Mouse (Mus musculus): Measurements from ENCODE around the gene Ube3c. TPM values are rescaled to one million over a fixed set of nuclear protein-coding genes. Genes with fewer than 3 reads are reported as not detected.

The Ube3c gene
- polyA plus RNA-seq, 1 experiment from 2014 or later: 29.9 TPM

DNA sequence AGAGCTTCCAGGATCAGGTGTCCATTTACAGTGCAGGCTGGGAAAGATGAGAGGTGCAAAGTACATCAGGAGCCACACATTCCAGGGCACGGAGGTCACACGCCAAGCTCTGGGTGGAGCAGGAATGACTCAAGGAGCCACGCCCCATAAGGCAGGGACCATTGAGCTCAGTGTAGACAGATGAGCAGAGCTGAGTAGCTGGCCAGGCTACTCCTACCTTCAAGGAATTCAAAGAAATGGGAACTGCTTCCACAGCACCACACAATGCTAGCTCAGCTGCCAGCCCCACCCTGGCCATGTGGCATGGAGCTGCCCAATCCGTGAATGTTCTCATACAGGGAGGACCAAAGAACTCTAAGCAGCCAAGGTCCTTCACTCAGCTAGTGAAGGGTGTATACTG lies 129.5 kb downstream of the Ube3c start:
- Histone ChIP-seq H3K4me1 (ENCODE audit: control insufficient read depth, insufficient read depth, low read length) (no peaks in the 10 kb centered on the region), H3K9ac (ENCODE audit: low read depth, low read length) (no peak overlapping the region), H3K9me3 (replicated peaks; ENCODE audit: control insufficient read depth, low read length) (no peaks in the 10 kb centered on the region), H3K27me3 (ENCODE audit: control insufficient read depth, insufficient read depth, low read length) (no peaks in the 10 kb centered on the region), H3K36me3 (ENCODE audit: control insufficient read depth, insufficient read depth, low read length) (no peaks in the 10 kb centered on the region), H3K4me2 (no peak overlapping the region), H3K27ac (ENCODE audit: low read depth, low read length) (no peak overlapping the region), H3K4me3 (ENCODE audit: low read depth, low read length) (no peak overlapping the region)
- 81% methylated on average over 4 of the region's 4 CpGs for WGBS (ENCODE audit: insufficient replicate concordance)
- no peak for ATAC-seq (replicated peaks; ENCODE audit: insufficient number of reproducible peaks, low FRiP score, low TSS enrichment)

GRCm38 (mm10) chr5:29699520-29700202 lies 130.6 kb downstream of the Ube3c start:
- Histone ChIP-seq H3K27me3 (ENCODE audit: control insufficient read depth, insufficient read depth, low read length) (no peaks in the 10 kb centered on the region), H3K9ac (ENCODE audit: low read depth, low read length) (no peak overlapping the region), H3K4me3 (ENCODE audit: low read depth, low read length) (no peak overlapping the region), H3K36me3 (ENCODE audit: control insufficient read depth, insufficient read depth, low read length) (no peaks in the 10 kb centered on the region), H3K27ac (ENCODE audit: low read depth, low read length) (no peak overlapping the region), H3K4me1 (ENCODE audit: control insufficient read depth, insufficient read depth, low read length) (no peaks in the 10 kb centered on the region), H3K9me3 (replicated peaks; ENCODE audit: control insufficient read depth, low read length) (no peaks in the 10 kb centered on the region), H3K4me2 (no peak overlapping the region)
- 77% methylated on average over 2 of the region's 2 CpGs for WGBS (ENCODE audit: insufficient replicate concordance)
- no peak for ATAC-seq (replicated peaks; ENCODE audit: insufficient number of reproducible peaks, low FRiP score, low TSS enrichment)

GRCm38 (mm10) chr5:29707241-29707640 lies 138.2 kb downstream of the Ube3c start:
- no peak overlapping the region for H3K9ac ChIP-seq (ENCODE audit: low read depth, low read length)
- no peak overlapping the region for H3K4me3 ChIP-seq (ENCODE audit: low read depth, low read length)
- H3K27ac ChIP-seq (ENCODE audit: low read depth, low read length): no peak overlapping the region
- no peaks in the 10 kb centered on the region for H3K36me3 ChIP-seq (ENCODE audit: control insufficient read depth, insufficient read depth, low read length)
- ATAC-seq (replicated peaks; ENCODE audit: insufficient number of reproducible peaks, low FRiP score, low TSS enrichment): no peak
- H3K9me3 ChIP-seq (replicated peaks; ENCODE audit: control insufficient read depth, low read length): no peaks in the 10 kb centered on the region
- H3K4me1 ChIP-seq (ENCODE audit: control insufficient read depth, insufficient read depth, low read length): no peaks in the 10 kb centered on the region
- H3K4me2 ChIP-seq: no peak overlapping the region
- 79% methylated on average over 4 of the region's 4 CpGs for WGBS (ENCODE audit: insufficient replicate concordance)
- no peaks in the 10 kb centered on the region for H3K27me3 ChIP-seq (ENCODE audit: control insufficient read depth, insufficient read depth, low read length)

DNA sequence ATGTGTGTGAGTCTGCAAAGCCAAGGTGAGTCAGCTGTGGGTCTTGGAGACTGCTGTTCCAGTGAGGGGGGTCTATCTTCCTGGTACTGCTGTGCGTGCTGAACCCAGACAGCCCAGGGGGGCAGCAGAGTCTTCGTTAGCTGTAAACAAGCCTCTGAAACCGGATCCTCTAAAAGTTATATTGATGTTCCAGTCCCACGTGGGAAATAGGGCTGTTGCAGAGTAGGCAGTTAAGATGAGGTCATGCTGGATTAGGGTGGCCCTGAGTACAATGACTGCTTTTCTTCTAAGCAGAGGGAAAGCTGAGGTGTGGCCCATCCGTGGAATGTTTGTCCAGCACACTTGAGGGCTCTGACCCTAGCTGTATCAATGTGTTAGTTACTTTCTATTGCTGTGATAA lies 139.2 kb downstream of the Ube3c start:
- no peaks in the 10 kb centered on the region for H3K27me3 ChIP-seq (ENCODE audit: control insufficient read depth, insufficient read depth, low read length)
- H3K4me3 ChIP-seq (ENCODE audit: low read depth, low read length): no peak overlapping the region
- H3K9me3 ChIP-seq (replicated peaks; ENCODE audit: control insufficient read depth, low read length): no peaks in the 10 kb centered on the region
- WGBS (ENCODE audit: insufficient replicate concordance): 22% methylated on average over 5 of the region's 5 CpGs
- H3K4me2 ChIP-seq: no peak overlapping the region
- H3K36me3 ChIP-seq (ENCODE audit: control insufficient read depth, insufficient read depth, low read length): no peaks in the 10 kb centered on the region
- no peak overlapping the region for H3K9ac ChIP-seq (ENCODE audit: low read depth, low read length)
- H3K27ac ChIP-seq (ENCODE audit: low read depth, low read length): no peak overlapping the region
- ATAC-seq (replicated peaks; ENCODE audit: insufficient number of reproducible peaks, low FRiP score, low TSS enrichment): no peak
- no peaks in the 10 kb centered on the region for H3K4me1 ChIP-seq (ENCODE audit: control insufficient read depth, insufficient read depth, low read length)

DNA sequence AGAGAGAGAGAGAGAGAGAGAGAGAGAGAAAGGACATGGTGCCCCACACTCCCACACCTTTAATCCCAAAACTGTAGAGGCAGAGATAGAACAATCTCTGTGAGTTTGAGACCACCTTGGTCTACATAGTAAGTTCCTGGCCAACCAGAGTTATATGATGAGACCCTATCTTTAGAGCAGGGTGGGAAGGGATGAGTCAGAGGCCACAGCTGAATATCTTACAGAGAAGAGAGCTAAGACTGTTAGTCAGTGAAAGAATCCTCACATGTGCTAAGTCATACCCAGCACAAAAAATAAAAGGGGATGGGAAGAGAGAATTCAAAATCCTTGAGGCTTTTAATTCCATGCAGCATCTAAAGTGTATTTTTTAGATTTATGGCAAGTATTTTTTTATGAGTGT lies 142.6 kb downstream of the Ube3c start:
- no peaks in the 10 kb centered on the region for H3K4me1 ChIP-seq (ENCODE audit: control insufficient read depth, insufficient read depth, low read length)
- H3K4me3 ChIP-seq (ENCODE audit: low read depth, low read length): no peak overlapping the region
- no peak overlapping the region for H3K4me2 ChIP-seq
- no peaks in the 10 kb centered on the region for H3K36me3 ChIP-seq (ENCODE audit: control insufficient read depth, insufficient read depth, low read length)
- no peak for ATAC-seq (replicated peaks; ENCODE audit: insufficient number of reproducible peaks, low FRiP score, low TSS enrichment)
- no peaks in the 10 kb centered on the region for H3K9me3 ChIP-seq (replicated peaks; ENCODE audit: control insufficient read depth, low read length)
- no peaks in the 10 kb centered on the region for H3K27me3 ChIP-seq (ENCODE audit: control insufficient read depth, insufficient read depth, low read length)
- H3K27ac ChIP-seq (ENCODE audit: low read depth, low read length): no peak overlapping the region
- H3K9ac ChIP-seq (ENCODE audit: low read depth, low read length): no peak overlapping the region

- Histone ChIP-seq H3K9ac (ENCODE audit: low read depth, low read length) (no peak overlapping the region), H3K4me3 (ENCODE audit: low read depth, low read length) (no peak overlapping the region), H3K4me1 (ENCODE audit: control insufficient read depth, insufficient read depth, low read length) (no peaks in the 10 kb centered on the region), H3K4me2 (no peak overlapping the region), H3K9me3 (replicated peaks; ENCODE audit: control insufficient read depth, low read length) (no peaks in the 10 kb centered on the region), H3K27ac (ENCODE audit: low read depth, low read length) (no peak overlapping the region), H3K27me3 (ENCODE audit: control insufficient read depth, insufficient read depth, low read length) (no peaks in the 10 kb centered on the region), H3K36me3 (ENCODE audit: control insufficient read depth, insufficient read depth, low read length) (no peaks in the 10 kb centered on the region)
- WGBS (ENCODE audit: insufficient replicate concordance): 46% methylated on average over 1 of the region's 1 CpGs
- no peak for ATAC-seq (replicated peaks; ENCODE audit: insufficient number of reproducible peaks, low FRiP score, low TSS enrichment)
Measured at GRCm38 (mm10) chr5:29712906-29713305, 143.9 kb downstream of the Ube3c start.

DNA sequence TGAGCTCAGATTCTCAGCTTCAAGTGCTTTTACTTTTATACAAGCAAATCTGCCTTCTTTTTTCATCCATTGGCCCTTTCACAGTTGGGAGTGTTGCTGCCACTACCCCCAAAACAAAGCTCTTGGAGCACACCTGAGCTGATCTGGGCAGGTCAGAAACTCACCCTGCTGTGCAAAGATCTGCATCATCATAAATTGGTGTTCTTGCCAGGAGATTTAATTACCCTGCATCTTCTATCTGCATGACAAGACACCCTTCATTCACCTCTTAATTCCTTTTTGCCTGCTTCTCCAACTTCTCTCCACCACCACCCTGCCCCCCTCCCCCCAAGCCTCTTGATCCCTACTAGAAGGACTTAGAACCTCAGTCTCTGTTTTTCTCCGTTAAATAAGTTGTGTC lies 152.1 kb downstream of the Ube3c start:
- H3K27me3 ChIP-seq (ENCODE audit: control insufficient read depth, insufficient read depth, low read length): no peaks in the 10 kb centered on the region
- no peaks in the 10 kb centered on the region for H3K36me3 ChIP-seq (ENCODE audit: control insufficient read depth, insufficient read depth, low read length)
- no peak for ATAC-seq (replicated peaks; ENCODE audit: insufficient number of reproducible peaks, low FRiP score, low TSS enrichment)
- H3K4me1 ChIP-seq (ENCODE audit: control insufficient read depth, insufficient read depth, low read length): no peaks in the 10 kb centered on the region
- H3K27ac ChIP-seq (ENCODE audit: low read depth, low read length): no peak overlapping the region
- H3K9me3 ChIP-seq (replicated peaks; ENCODE audit: control insufficient read depth, low read length): no peaks in the 10 kb centered on the region
- no peak overlapping the region for H3K4me2 ChIP-seq
- WGBS (ENCODE audit: insufficient replicate concordance): 17% methylated on average over 1 of the region's 1 CpGs
- H3K4me3 ChIP-seq (ENCODE audit: low read depth, low read length): no peak overlapping the region
- H3K9ac ChIP-seq (ENCODE audit: low read depth, low read length): no peak overlapping the region

- no peaks in the 10 kb centered on the region for H3K27me3 ChIP-seq (ENCODE audit: control insufficient read depth, insufficient read depth, low read length)
- H3K4me1 ChIP-seq (ENCODE audit: control insufficient read depth, insufficient read depth, low read length): no peaks in the 10 kb centered on the region
- 73% methylated on average over 2 of the region's 2 CpGs for WGBS (ENCODE audit: insufficient replicate concordance)
- H3K4me2 ChIP-seq: no peak overlapping the region
- H3K9me3 ChIP-seq (replicated peaks; ENCODE audit: control insufficient read depth, low read length): no peaks in the 10 kb centered on the region
- H3K27ac ChIP-seq (ENCODE audit: low read depth, low read length): no peak overlapping the region
- no peak overlapping the region for H3K4me3 ChIP-seq (ENCODE audit: low read depth, low read length)
- H3K36me3 ChIP-seq (ENCODE audit: control insufficient read depth, insufficient read depth, low read length): no peaks in the 10 kb centered on the region
- no peak overlapping the region for H3K9ac ChIP-seq (ENCODE audit: low read depth, low read length)
- no peak for ATAC-seq (replicated peaks; ENCODE audit: insufficient number of reproducible peaks, low FRiP score, low TSS enrichment)
Measured at GRCm38 (mm10) chr5:29725369-29725768, 156.3 kb downstream of the Ube3c start.
